Mouse (Mus musculus): ENCODE measurements around the gene Inf2. TPM values are rescaled to one million over a fixed set of nuclear protein-coding genes. Genes with fewer than 3 reads are reported as not detected.

The Inf2 gene
- total RNA-seq, 2 experiments from 2014 or later: 21.7 to 25.4 TPM

DNA sequence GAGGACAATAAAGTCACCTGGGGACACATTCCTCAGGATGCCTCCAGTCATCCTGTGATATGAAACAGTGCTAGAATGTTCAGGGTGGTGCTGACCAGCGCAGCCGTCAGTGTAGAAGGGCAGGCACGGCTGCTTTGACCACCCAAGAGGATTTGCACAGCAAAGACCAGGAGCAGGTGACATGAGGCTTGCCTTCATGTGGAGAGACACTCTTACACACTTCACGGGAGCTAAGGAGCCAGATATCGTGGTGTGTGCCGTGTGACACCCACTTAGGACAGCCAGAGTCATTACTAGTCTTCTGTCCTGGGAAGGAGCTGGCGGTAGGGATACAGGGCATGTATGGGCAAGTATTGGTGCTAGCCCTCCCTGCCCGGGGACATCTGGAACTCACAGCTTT lies 18.4 kb upstream of the Inf2 start:
- DNase-seq: no peak

DNA sequence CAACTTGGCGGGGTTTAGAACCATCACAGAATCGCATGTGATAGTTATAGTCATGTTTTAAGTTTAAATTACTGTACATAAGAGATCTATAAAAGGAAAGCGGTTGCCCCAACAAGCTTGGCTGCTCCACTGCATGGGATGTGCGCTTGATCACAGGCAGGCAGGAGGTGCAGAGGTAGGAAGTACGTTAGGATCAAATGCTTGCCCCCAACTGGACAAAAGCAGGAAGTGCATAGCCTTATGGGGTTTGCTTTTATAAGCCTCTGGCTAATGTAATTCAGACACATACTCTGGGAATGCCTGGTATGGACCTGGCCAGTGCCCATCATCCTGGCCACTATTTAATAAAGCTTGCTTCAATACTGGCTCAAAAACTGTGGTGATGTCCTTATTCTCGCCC lies 17.5 kb upstream of the Inf2 start:
- DNase-seq: no peak

GRCm38 (mm10) chr12:112575274-112575986 lies 13.2 kb upstream of the Inf2 start:
- no peak for DNase-seq

- DNase-seq: no peak
Observed at GRCm38 (mm10) chr12:112576341-112576740, 12.2 kb upstream of the Inf2 start.

- DNase-seq: no peak
Observed at GRCm38 (mm10) chr12:112576749-112577148, 11.8 kb upstream of the Inf2 start.

GRCm38 (mm10) chr12:112578296-112579090 lies 10.1 kb upstream of the Inf2 start:
- no peak for DNase-seq

- no peak for DNase-seq
Observed at GRCm38 (mm10) chr12:112579430-112579829, 9.2 kb upstream of the Inf2 start.

- DNase-seq: no peak
Observed at GRCm38 (mm10) chr12:112579926-112580325, 8.7 kb upstream of the Inf2 start.

DNA sequence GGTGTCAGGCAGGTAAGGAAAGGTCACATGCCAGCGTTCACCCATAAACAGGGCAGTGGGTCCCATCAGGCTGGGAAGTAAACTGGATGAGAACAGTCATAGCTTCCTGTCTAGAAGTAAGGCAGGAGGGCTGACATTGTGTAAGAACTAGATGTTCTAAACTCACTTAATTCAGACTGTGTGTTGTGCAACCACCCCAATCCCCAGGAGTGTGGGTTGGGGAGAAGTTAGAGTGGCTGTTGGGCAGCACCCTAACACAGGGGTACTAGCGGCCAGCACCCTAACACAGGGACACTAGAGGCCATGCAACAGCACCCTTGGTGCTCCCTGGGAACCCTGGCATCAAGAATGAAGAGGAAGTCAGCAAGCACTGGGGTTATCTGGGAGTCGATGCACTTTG lies 7.5 kb upstream of the Inf2 start:
- no peak for DNase-seq

DNA sequence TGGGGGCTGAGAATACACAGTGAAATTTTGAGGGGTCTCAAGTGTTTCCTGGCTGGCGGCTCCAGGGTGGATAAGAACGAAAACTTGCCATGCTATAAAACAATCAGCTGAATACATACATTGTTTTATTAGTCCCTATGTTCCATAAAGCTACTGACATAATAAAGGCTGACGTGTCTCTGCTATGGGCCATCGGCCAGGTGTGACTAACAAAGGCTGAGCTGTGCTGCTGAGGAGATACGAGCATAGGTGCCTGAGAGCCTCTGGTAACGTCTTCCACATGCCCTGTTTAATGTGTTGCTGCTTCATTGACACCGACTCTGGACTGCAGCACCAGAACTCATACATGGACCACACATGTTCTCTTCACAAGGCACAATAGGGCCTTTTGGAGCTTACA lies 3.6 kb upstream of the Inf2 start:
- no peak for DNase-seq

DNA sequence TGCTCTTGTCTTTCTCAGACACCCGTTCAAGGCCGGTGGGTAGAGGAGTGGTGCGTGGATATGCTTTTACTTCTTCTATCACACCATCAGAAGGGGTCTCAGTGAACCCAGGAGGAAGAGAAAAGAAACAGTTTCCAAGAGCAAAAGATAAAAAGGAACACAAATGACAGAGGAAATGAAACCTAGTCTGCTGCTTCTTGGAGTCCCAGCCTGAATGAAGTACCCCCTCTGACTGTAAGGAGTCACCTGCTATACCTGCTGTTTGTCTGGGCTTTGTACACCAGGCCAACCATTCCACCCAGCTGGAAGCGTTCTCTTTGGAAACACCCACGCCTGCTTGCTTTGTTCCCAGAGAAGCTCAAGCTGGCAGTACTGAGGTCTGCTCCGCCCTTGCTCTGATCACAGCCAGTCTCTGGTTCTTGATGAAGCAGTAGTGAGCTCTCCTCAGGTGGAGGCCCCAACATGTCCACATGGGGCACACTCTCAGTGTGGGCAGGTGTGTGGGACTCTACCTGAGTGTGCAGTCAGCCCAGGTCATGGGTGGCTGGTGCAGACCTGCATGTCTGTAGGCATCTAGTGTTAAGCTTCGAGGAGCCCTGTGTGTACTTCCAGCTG lies 2.6 kb upstream of the Inf2 start:
- DNase-seq: no peak

DNA sequence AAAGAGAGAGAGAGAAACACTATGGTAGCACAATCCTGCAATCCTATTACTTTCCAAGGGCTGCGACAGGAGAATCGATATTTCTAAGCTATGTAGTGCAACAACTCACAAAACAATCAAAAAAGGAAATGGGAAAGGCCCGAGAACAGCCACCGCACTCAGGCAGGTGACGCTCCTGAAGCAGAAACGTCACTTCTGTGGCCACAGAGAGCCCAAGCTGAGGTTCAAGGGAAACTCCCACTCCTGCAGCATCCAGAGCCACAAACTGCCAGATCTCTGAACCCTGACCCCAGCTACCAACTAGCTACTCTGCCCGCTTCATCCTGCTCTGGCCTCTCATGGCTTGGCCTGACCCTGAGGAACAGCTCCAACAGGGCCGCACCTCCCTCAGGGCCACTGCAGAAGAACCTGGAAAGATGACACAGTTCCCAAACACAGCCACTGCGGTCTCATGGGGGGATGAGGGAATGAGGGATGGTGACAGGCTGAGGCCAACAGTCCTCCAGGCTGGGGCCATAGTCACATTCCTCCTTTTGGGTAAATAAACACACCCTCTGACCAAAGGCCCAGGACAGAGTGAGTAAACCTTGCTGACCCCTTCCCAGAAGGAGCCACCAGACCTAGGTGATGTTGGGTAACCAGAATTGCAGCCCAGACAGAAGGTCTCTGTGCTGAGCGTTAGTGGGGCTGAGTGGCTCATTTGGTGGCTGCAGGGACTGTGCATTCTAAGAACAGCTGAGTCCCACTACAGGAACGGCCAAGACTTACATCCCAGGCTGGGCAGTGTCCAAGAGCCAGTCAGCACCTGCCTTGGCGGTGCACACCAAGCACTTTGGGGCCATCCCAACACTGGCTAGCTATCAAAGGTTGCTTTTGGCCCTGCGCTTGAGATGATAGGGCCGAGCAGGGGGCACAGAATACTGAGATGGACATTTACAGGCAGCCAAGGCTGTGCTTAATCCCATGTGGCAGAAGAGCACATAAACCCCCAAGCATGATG lies 1.2 kb upstream of the Inf2 start:
- DNase-seq: no peak

- no peak for DNase-seq
Observed at GRCm38 (mm10) chr12:112589491-112590191, 1.1 kb downstream of the Inf2 start.

GRCm38 (mm10) chr12:112590566-112591239 lies 2.1 kb downstream of the Inf2 start:
- no peak for DNase-seq

DNA sequence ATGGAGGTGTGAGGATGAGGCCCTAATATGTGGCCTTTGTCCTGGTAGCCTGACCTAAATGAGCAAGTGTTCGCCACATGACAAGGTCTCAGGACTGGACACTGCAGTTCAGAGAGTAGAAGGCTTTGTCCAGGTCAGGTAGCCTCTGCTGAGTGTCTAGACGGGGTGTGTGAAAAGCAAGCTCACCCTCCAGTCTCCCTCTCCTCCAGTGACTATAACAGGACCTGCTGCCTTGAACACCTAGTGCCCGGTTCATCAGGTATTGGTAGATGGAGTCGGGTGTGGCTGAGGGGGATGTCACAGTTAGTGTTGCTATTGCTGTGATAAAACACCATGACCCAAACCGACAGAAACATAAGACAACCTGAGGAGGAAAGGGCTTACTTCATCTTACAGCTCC lies 2.7 kb downstream of the Inf2 start:
- DNase-seq: no peak

DNA sequence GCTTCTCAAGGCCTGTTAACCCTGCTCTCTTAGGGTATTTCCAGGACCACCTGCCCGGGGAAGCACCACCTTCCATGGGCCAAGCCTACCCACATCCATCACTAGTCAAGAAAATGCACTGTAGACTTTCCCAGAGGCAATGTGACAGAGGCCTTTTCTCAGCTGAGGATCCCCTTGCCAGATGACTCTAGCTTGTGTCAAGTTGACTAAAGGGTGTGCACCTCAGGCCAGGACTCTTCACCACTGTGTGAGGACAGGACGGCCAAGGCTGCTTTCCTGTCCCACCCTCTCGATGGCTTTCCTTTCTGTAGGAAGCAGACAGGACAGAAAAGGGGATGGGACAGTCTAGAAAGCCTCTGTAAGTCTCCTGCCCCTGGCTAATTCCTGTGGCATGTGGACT lies 3.1 kb downstream of the Inf2 start:
- DNase-seq: no peak

DNA sequence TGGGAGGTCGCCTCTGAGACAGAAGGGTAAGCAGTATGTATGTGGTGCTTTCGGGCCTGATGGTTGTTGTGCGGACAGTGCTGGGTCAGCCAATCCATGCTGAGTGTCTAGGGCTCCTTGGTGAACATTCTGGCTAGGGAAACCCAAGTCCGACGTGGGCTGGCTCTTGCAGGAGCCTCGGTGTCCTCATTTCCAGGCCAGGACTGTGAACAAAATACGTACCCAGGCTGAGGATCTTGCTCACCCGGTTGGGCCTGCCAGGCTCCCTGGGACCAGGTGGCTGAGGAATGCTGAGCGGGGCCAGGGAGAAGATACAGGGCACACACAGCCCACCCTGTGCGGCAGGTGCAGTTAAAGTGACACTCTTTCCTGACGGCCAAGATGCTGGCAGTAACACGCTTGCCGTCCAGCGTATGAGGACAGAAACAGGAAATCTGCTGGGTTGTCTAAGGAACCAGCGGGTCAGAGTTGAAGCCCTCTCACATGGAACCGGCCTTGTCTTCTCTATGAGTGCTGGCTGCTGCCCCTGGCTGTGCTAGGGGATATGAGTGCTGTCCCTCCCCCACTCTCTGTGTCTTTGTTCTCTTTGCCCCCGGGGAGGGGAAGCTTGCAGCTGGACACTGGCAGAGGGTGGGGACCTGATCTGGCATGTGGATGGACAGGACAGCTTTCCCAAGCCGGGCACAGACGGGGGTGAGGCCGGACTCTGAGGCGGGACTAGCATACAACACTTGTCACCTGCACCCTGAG lies 4.6 kb downstream of the Inf2 start:
- DNase-seq: no peak

- no peak for DNase-seq
Observed at GRCm38 (mm10) chr12:112593951-112594915, 5.6 kb downstream of the Inf2 start.

- no peak for DNase-seq
Observed at GRCm38 (mm10) chr12:112594989-112595388, 6.4 kb downstream of the Inf2 start.

All from adrenal gland, postnatal 10 days (tissue).